Mouse (Mus musculus): ENCODE data around the gene Lsm10. TPM values are rescaled to one million over a fixed set of nuclear protein-coding genes. Genes with fewer than 3 reads are reported as not detected.

Gene Lsm10
- polyA plus RNA-seq, 1 experiment from 2014 or later, result 57.2 TPM

GRCm38 (mm10) chr4:126104261-126105075 is 8.0 kb downstream of the Lsm10 start:
- peak; percentile 6 for ATAC-seq (ENCODE audit: low read depth)
- Histone ChIP-seq H3K4me1 (replicated peaks; ENCODE audit: control insufficient read depth, insufficient read depth, low read length) (peaks cover 41% of the 10 kb centered on the region), H3K27me3 (ENCODE audit: control insufficient read depth, insufficient read depth, low read depth, low read length) (no peaks in the 10 kb centered on the region), H3K9ac (ENCODE audit: low read length) (peak overlapping the region; percentile 87), H3K36me3 (ENCODE audit: control insufficient read depth, insufficient read depth, low read length) (no peaks in the 10 kb centered on the region), H3K4me2 (ENCODE audit: low read depth, low read length) (peak overlapping the region; percentile 76), H3K27ac (ENCODE audit: low read length) (peak overlapping the region; percentile 69), H3K9me3 (ENCODE audit: control insufficient read depth, low read length) (no peaks in the 10 kb centered on the region), H3K4me3 (ENCODE audit: low read length) (peak overlapping the region; percentile 85)
- 2% methylated on average over 34 of the region's 34 CpGs for WGBS

DNA sequence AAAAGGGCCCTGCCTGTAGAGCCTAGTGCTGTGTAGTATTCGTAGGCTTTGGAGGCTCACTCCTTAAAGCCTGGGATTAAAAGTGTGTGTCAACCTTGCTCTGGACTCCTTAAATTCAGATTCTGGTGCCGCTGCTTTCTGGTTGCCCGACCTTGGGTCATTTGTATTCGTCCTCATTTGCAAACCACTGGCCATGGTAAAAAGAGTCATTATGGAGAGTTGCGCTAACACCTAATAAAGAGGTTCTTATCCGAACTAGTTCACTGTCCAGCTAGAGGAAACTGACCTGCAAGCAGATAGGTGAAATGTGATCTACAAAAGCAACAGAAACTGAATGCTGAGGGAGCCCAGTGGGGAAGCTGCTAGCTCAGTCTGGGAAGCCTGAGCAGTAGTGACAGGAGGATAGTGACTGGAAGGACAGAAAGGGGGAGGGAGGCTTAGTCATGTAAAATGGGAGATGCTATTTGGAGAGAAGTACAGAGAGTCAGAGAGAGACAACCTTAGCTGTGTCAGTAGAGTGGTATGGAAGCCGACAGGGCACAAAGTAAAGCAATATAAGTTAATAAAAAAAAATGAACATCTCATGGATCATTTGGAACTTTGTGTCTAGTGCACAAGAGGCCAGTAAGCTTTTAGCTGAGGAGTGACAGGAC is 8.8 kb downstream of the Lsm10 start:
- WGBS, result 53% methylated on average over 7 of the region's 7 CpGs
- no peak overlapping the region for H3K9ac ChIP-seq (ENCODE audit: low read length)
- peak overlapping the region; percentile 76 for H3K4me2 ChIP-seq (ENCODE audit: low read depth, low read length)
- no peaks in the 10 kb centered on the region for H3K27me3 ChIP-seq (ENCODE audit: control insufficient read depth, insufficient read depth, low read depth, low read length)
- no peaks in the 10 kb centered on the region for H3K9me3 ChIP-seq (ENCODE audit: control insufficient read depth, low read length)
- peaks cover 49% of the 10 kb centered on the region for H3K4me1 ChIP-seq (replicated peaks; ENCODE audit: control insufficient read depth, insufficient read depth, low read length)
- H3K27ac ChIP-seq (ENCODE audit: low read length), result no peak overlapping the region
- H3K4me3 ChIP-seq (ENCODE audit: low read length), result peak overlapping the region; percentile 85
- no peaks in the 10 kb centered on the region for H3K36me3 ChIP-seq (ENCODE audit: control insufficient read depth, insufficient read depth, low read length)
- ATAC-seq (ENCODE audit: low read depth), result no peak

DNA sequence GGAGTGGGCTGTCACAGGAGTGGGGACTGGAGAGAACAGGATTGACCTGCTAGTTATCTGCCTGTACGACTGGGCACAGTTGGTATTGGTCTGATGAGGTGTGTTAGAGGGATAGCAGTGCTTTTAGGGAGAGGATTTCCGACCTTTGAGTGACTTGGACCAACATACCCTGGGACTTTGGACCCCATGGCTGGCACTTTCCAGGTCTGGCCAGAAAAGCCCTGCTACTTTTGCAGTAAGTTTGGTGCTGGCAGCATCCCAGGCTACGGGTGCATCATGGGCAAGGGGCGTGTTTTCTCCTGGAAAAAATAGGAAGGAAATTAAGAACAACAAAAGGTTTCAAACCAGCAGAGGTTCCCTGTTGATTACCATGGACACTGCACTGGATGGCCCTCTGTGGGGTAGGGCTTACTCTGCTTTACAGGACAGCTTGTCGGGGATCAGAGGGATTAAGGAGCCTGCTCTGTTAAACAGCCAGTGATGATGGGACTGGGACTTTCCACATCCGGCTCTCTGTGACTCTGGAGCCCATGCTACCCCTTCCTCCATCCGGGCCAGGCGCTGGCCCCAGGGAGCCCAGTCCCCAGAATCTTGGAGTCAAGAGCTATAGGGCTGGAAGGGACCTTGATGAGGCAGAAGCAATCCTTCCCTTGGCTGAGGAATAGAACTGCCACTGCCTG is 11.8 kb downstream of the Lsm10 start:
- peaks cover 60% of the 10 kb centered on the region for H3K4me1 ChIP-seq (replicated peaks; ENCODE audit: control insufficient read depth, insufficient read depth, low read length)
- no peaks in the 10 kb centered on the region for H3K36me3 ChIP-seq (ENCODE audit: control insufficient read depth, insufficient read depth, low read length)
- H3K27ac ChIP-seq (ENCODE audit: low read length), result 0 out of 2 replicates have a peak overlapping the region, but pooled peaks have one; percentile 9
- ATAC-seq (ENCODE audit: low read depth), result no peak
- H3K9me3 ChIP-seq (ENCODE audit: control insufficient read depth, low read length), result no peaks in the 10 kb centered on the region
- 0 out of 2 replicates have a peak overlapping the region, but pooled peaks have one; percentile 13 for H3K9ac ChIP-seq (ENCODE audit: low read length)
- H3K4me2 ChIP-seq (ENCODE audit: low read depth, low read length), result no peak overlapping the region
- H3K4me3 ChIP-seq (ENCODE audit: low read length), result no peak overlapping the region
- no peaks in the 10 kb centered on the region for H3K27me3 ChIP-seq (ENCODE audit: control insufficient read depth, insufficient read depth, low read depth, low read length)
- WGBS, result 65% methylated on average over 8 of the region's 8 CpGs

DNA sequence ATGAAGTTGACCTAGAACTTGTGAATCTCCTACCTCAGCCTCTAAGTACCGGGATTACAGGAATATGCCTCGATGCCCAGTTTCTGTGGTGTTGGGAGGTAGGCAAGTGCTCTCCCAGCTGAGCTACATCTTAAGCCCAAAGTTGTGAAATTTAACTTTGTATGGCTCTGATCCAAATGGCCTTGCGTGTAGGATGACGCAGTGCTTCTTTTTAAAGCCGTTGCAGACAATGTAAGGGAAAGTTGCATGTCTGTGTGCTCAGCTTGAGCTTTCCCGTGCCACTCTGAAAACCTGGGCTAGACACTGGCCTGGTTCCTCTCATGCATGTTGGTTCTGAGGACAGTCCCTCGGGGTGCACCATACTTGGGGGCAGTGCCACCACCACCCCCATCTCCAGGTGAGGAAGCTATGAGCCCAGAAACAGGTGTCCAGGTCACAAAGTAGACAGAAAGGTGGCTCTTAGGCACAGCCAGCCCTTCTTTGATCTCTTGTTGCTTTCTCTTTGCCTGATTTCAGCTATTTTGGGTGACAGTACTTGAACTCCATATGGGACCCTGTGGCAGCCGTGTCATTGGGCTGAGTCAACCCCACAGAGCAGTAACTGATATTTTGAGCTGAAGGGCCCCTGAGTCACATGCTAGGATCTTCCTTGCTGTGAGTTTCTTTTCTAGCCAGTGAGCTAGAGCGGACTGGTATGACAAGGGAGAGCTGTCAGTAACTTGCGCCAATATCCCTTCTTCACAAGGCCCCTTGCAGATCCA is 13.4 kb downstream of the Lsm10 start:
- no peak for ATAC-seq (ENCODE audit: low read depth)
- peaks cover 62% of the 10 kb centered on the region for H3K4me1 ChIP-seq (replicated peaks; ENCODE audit: control insufficient read depth, insufficient read depth, low read length)

GRCm38 (mm10) chr4:126110374-126111152 is 14.1 kb downstream of the Lsm10 start:
- H3K4me2 ChIP-seq (ENCODE audit: low read depth, low read length), result peak overlapping the region; percentile 45
- peak overlapping the region; percentile 93 for H3K27ac ChIP-seq (ENCODE audit: low read length)
- no peaks in the 10 kb centered on the region for H3K9me3 ChIP-seq (ENCODE audit: control insufficient read depth, low read length)
- 2% methylated on average over 12 of the region's 12 CpGs for WGBS
- H3K27me3 ChIP-seq (ENCODE audit: control insufficient read depth, insufficient read depth, low read depth, low read length), result no peaks in the 10 kb centered on the region
- peak overlapping the region; percentile 55 for H3K9ac ChIP-seq (ENCODE audit: low read length)
- peaks cover 58% of the 10 kb centered on the region for H3K4me1 ChIP-seq (replicated peaks; ENCODE audit: control insufficient read depth, insufficient read depth, low read length)
- H3K36me3 ChIP-seq (ENCODE audit: control insufficient read depth, insufficient read depth, low read length), result no peaks in the 10 kb centered on the region
- peak overlapping the region; percentile 8 for H3K4me3 ChIP-seq (ENCODE audit: low read length)
- peak; percentile 88 for ATAC-seq (ENCODE audit: low read depth)

More for the DNA sequence above, 13.4 kb downstream of the Lsm10 start:
- Histone ChIP-seq H3K4me3 (ENCODE audit: low read length) (no peak overlapping the region), H3K27me3 (ENCODE audit: control insufficient read depth, insufficient read depth, low read depth, low read length) (no peaks in the 10 kb centered on the region), H3K4me2 (ENCODE audit: low read depth, low read length) (peak overlapping the region; percentile 45), H3K9me3 (ENCODE audit: control insufficient read depth, low read length) (no peaks in the 10 kb centered on the region), H3K27ac (ENCODE audit: low read length) (peak overlapping the region; percentile 93), H3K36me3 (ENCODE audit: control insufficient read depth, insufficient read depth, low read length) (no peaks in the 10 kb centered on the region), H3K9ac (ENCODE audit: low read length) (peak overlapping the region; percentile 55; the same call in 1 of the 2 replicates)
- 54% methylated on average over 10 of the region's 10 CpGs for WGBS

GRCm38 (mm10) chr4:126111153-126111549 is 14.7 kb downstream of the Lsm10 start:
- H3K4me2 ChIP-seq (ENCODE audit: low read depth, low read length), result peak overlapping the region; percentile 45
- H3K9ac ChIP-seq (ENCODE audit: low read length), result peak overlapping the region; percentile 55
- H3K27ac ChIP-seq (ENCODE audit: low read length), result peak overlapping the region; percentile 93
- peak; percentile 10 for ATAC-seq (ENCODE audit: low read depth)
- H3K27me3 ChIP-seq (ENCODE audit: control insufficient read depth, insufficient read depth, low read depth, low read length), result no peaks in the 10 kb centered on the region
- 15% methylated on average over 7 of the region's 7 CpGs for WGBS
- H3K4me1 ChIP-seq (replicated peaks; ENCODE audit: control insufficient read depth, insufficient read depth, low read length), result peaks cover 58% of the 10 kb centered on the region
- H3K4me3 ChIP-seq (ENCODE audit: low read length), result peak overlapping the region; percentile 8
- no peaks in the 10 kb centered on the region for H3K36me3 ChIP-seq (ENCODE audit: control insufficient read depth, insufficient read depth, low read length)
- no peaks in the 10 kb centered on the region for H3K9me3 ChIP-seq (ENCODE audit: control insufficient read depth, low read length)

DNA sequence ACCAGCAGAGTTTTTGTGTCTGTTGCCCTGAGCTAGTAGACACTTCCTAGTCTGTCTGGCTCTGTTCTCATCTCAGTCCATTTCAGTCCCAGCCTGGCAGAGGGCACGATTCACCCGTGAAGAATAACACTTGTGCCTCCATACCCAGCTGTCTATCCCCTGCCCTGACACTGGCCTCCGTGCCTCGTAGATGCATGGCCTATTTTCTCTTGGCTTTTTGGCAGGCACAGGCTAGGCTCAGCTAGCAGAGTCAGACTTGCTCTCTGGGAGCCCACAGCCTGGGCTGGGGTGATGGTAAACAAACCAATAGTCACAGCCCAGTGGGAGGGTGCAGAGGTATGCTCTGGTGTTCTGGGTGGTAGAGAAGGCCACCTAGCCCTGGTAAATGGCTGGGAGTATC is 16.8 kb downstream of the Lsm10 start:
- Histone ChIP-seq H3K4me1 (replicated peaks; ENCODE audit: control insufficient read depth, insufficient read depth, low read length) (peaks cover 62% of the 10 kb centered on the region), H3K27me3 (ENCODE audit: control insufficient read depth, insufficient read depth, low read depth, low read length) (no peaks in the 10 kb centered on the region), H3K27ac (ENCODE audit: low read length) (no peak overlapping the region), H3K4me3 (ENCODE audit: low read length) (no peak overlapping the region), H3K9ac (ENCODE audit: low read length) (no peak overlapping the region), H3K36me3 (ENCODE audit: control insufficient read depth, insufficient read depth, low read length) (no peaks in the 10 kb centered on the region), H3K4me2 (ENCODE audit: low read depth, low read length) (no peak overlapping the region), H3K9me3 (ENCODE audit: control insufficient read depth, low read length) (no peaks in the 10 kb centered on the region)
- ATAC-seq (ENCODE audit: low read depth), result no peak
- 69% methylated on average over 4 of the region's 4 CpGs for WGBS

DNA sequence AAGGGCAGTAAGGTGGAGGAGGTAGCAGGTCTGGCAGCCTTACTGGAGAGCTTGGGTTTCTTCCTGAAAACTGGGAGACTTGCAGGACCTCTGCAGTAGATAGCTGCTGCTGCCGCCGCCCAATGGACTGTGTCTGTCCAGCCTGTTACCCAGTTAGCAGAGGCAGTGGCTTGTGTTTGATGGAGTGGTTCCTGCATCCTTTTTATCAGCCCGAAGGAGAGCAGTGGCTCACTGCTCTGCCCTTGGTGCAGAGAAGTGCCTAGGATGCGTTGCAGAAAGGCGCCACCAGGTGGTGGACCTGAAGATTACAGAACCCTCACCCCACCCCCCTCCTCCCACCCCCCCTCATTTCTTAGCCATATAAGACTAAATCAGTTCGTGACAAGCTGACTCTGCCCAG is 17.5 kb downstream of the Lsm10 start:
- H3K9me3 ChIP-seq (ENCODE audit: control insufficient read depth, low read length), result no peaks in the 10 kb centered on the region
- no peaks in the 10 kb centered on the region for H3K27me3 ChIP-seq (ENCODE audit: control insufficient read depth, insufficient read depth, low read depth, low read length)
- H3K4me3 ChIP-seq (ENCODE audit: low read length), result no peak overlapping the region
- 10% methylated on average over 6 of the region's 6 CpGs for WGBS
- no peaks in the 10 kb centered on the region for H3K36me3 ChIP-seq (ENCODE audit: control insufficient read depth, insufficient read depth, low read length)
- no peak overlapping the region for H3K9ac ChIP-seq (ENCODE audit: low read length)
- H3K27ac ChIP-seq (ENCODE audit: low read length), result no peak overlapping the region
- peaks cover 58% of the 10 kb centered on the region for H3K4me1 ChIP-seq (replicated peaks; ENCODE audit: control insufficient read depth, insufficient read depth, low read length)
- no peak overlapping the region for H3K4me2 ChIP-seq (ENCODE audit: low read depth, low read length)
- ATAC-seq (ENCODE audit: low read depth), result no peak

Data from lung, embryonic 16.5 days (tissue).